Mouse (Mus musculus): Measurements from ENCODE around the gene Smad3.

DNA sequence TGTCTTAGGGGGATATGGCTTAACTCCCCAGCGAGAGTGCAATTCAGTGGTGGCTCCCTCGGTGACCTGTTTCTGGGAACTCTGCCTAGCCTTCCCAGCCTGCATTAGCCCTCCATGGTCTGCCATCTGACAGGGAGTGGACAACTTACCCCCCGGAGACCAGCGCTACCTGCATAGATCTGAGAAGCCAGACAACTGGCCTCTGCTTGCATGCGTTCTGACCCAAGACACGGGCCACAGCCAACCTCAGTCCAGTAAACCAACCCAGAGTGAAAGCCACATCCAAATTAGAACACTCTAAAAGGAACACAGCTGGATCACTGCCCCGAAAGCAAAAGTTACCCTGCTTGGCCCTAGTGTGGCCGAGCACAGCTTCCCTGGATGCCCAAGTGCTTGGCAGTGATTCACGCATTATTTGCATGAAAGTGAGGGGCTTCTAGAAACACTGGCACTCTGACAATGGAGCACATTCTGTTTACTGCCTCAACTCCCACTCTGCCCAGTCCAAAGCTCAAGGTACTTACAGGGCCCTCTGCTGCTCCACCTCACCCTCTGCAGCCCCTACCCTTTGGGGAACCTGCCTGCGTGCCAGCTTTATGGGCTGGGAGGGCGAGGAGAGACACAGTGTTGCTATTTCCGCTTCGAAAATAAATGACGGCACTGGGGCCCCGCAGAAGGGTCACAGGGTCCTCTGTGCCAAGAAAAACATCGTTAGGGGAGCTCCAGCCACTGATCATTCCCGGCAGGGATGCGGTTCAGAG is 91.0 kb downstream of the Smad3 start:
- TF ChIP-seq CTCF (conservative IDR thresholded peaks at IDR 0.05; ENCODE audit: insufficient read depth, insufficient read length, low read depth, low read length) (no peak), POLR2A (IDR thresholded peaks at IDR 0.05; ENCODE audit: low read depth, low read length) (no peak)
